Mouse (Mus musculus): ENCODE results near the gene Olfr92.
A peak's percentile ranks its signal among the peaks of the same experiment; 100 is the strongest.
"Not testable (repeated sequence)": the region's sequence is repeated elsewhere in the genome, so short reads cannot be mapped to it uniquely, and the experiment has no call there.

Gene Olfr92

DNA sequence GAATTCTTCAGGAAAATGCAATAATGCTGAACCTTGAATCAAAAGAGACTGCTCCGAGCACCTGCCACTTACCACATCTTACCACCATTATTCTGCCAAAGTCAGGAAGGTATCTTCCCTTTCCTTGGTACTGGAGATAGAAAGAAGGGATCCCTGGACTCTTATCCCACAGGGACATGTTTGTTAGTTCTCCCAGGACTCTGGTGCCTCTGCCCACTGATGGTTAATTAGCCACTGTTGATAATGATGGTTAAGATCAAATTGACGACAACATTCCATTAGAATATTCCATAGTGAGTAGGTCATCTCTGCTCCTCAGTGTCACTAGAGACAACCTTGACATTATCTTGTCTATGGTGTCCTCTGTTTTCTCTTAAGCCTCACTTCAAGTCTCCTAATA is at the start of gene Olfr92:
Olfr92 (minus strand) TSS at position 101 of the 400 bp plus-strand sequence.
- no peak for DNase-seq (ENCODE audit: low spot score in 2 of 2)

DNA sequence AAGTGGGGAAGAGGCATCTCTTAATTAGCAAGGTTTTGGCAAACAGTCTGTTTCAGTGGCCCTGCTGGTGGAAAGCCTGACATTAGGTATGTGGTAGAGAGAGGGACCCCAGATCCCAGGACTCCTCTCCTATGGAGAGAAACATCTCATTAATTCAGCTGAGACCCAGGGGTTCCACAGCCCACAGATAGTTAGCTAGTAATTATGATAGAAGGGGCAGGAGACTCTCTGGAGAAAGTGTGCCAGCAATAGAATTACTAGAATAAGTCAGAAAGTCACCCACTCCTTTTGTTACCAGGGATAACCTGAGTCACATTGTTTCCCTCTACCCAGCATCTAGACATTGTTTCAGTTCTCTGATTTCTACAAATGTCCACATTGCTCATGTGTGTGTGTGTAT is 41.5 kb upstream of the Olfr92 start, which contains the start of gene Olfr93:
Olfr93 (minus strand) TSS at position 101 of the 400 bp plus-strand sequence.
- DNase-seq (ENCODE audit: low spot score in 2 of 2) = no peak

DNA sequence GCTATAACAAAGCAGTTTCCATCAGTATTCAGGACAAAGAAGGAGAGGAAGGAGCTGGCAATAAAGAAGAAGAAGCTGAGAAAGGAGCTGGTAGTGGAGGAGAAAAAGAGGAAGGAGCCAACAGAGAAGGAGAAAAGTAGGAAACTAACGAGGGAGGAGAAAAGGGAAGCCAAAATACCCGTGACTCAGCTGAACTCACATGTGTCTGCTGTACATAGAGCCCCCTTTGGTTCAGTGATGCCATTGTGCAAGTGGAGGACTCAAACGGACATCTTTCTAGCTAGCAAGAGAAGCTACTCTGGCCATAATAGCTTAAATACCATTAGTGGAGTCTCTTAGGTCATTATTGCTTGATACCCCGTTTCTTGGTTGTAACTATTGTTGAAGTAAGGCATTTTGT is 11.5 kb upstream of the Olfr92 start:
- not testable (repeated sequence) for DNase-seq (ENCODE audit: low spot score in 2 of 2)

DNA sequence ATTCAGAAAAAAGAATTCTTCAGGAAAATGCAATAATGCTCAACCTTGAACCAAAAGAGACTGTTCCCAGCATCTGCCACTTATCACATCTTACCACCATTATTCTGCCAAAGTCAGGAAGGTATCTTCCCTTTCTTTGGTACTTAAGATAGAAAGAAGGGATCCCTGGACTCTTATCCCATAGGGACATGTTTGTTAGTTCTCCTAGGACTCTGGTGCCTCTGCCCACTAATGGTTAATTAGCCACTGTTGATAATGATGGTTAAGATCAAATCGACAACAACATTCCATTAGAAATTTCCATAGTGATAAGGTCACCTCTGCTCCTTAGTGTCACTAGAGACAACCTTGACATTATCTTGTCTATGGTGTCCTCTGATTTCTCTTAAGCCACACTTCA is 21.7 kb downstream of the Olfr92 start, which contains the start of gene Olfr91:
Olfr91 (minus strand) TSS at position 101 of the 400 bp plus-strand sequence.
- DNase-seq (ENCODE audit: low spot score in 2 of 2) = no peak

DNA sequence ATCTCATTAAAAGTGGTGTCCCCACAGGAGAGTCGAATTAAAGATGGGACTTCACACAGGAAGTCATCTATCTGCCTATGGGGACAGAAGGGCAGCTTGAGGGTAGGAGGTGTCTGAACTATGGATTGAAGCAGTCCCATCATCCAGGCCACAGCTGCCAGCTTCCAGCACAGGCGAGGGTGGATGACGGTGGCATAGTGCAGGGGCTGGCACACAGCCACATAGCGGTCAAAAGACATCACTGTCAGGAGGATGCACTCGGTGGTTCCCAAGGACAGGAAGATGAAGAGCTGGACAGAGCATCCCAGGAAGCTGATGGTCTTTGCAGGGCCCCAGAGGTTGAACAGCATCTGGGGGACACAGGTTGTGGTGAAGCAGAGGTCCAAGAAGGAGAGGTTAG is 26.6 kb downstream of the Olfr92 start:
- DNase-seq (ENCODE audit: low spot score in 2 of 2) = no peak

DNA sequence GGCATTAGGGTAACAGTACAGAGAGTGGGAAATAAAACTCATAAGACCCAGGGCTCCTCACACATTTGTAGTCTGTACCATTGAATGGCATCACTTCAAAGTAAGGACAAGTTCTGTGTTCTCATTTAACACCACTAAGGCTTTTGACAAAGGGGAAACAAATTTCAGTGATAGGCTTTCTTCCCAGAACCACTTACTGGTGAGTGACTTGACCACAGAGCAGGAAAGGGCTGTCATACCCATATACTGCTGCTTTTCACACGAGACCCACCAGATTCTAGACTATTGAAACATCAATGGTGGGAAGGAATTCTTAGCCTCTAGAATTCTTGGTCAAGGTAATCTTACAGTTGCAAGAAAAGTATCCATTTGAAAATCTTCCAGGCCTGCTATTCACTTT is 27.7 kb downstream of the Olfr92 start:
- DNase-seq (ENCODE audit: low spot score in 2 of 2) = no peak

DNA sequence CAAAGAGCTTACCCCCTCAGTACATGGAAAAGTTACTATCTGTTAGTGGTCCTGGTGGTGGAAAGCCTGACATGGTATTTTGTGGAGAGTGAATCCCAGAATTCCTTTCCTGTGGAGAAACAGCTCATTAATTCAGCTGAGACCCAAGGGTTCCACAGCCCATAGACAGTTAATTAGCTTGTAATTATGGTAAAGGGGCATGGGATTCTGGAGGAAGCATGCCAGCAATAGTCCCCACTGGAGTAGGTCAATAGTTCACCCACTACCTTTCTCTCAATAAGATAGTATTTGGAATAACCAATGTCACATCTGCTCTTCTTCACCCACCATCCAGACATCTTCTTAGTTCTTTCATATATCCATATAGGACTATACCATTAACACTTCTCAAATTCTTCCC is 31.5 kb downstream of the Olfr92 start, which contains the start of gene Olfr90:
Olfr90 (minus strand) TSS at position 101 of the 400 bp plus-strand sequence.
- DNase-seq (ENCODE audit: low spot score in 2 of 2) = no peak

DNA sequence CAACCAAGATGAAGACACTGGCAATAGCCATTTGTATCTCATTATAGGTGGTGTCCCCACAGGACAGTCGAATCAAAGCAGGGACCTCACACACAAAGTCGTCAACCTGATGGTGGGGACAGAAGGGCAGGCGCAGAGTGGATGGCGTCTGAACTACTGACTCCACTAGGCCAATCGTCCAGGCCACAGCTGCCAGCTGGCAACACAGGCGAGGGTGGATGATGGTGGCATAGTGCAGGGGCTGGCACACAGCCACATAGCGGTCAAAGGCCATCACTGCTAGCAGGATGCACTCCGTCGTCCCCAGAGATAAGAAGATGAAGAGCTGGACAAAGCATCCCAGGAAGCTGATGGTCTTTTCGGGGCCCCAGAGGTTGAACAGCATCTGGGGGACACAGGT is 34.3 kb downstream of the Olfr92 start:
- DNase-seq (ENCODE audit: low spot score in 2 of 2) = peak in 1 of 2 experiments; percentile 1

DNA sequence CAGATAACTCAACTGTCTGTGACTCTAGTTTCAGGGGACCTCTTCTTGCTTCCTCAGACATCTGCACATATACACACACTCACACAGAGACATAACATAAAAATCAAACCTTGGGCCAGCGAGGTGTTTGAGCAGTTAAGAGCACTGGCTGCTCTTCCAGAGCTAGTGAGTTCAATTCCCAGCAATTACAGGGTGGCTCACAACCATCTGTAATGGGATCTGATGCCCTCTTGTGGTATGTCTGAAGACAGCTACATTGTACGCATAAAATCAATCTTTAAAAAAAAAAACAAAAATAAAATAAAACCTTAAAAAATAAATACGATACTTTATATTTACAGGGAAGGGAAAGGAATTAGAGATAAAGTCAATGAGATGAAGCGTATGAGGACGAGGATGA is 35.3 kb downstream of the Olfr92 start:
- no peak for DNase-seq (ENCODE audit: low spot score in 2 of 2)

DNA sequence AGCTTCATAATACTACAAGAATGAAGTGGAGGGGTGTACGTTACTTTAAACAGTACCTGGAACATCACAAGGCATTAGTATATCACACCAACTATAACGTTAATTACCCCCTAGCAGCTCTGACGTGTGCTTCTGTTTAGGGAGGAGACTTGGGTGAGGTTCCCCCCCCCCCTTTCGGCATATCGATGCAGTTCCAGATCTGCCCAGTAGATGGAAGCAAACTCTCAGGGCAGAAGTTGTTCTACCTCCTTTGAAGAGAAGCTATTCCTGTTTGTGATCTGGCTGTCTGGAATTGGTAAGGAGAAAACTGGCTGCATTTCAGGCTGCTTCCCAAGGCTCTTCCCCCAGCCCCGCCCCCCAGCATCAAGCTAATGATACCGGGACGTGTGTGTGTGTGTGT is 36.6 kb downstream of the Olfr92 start:
- DNase-seq (ENCODE audit: low spot score in 2 of 2) = no peak

DNA sequence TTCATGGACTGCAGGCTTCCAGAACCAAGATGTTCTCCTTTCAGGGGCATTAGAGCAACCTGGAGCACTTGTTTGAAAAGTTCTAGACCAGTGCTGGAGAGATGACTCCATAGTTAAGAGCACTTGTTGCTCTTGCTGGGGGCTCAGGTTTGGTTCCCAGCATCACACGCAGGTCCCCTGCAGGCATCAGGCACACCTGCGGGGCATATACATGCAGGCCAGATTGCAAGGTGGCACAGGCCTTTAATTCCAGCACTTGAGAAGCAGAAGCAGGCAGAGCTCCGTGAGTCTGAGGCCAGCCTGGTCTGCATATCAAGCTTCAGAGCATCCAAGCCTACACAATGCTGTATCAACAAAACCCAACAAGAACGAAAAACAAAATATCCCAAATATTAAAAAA is 38.2 kb downstream of the Olfr92 start:
- no peak for DNase-seq (ENCODE audit: low spot score in 2 of 2)

DNA sequence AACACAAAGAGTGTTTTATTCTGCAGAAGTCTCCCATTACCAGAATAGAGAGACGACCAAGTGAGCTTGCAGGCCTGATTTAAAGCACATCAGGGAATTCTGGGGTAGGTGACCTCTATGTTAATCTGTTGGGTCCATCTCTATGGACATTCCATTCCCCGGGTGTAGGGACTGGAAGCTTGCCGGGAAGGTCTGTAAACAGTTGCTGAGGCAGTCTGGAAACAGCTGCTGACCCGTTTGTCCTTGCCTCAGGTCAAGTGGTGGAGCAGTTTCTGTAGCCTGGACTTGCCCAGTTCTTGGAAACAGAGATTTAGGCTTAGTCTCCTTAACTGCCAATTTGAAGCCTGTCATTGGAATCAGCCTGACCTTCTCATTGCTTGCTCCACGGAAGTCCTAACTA is 39.8 kb downstream of the Olfr92 start:
- DNase-seq (ENCODE audit: low spot score in 2 of 2) = no peak

DNA sequence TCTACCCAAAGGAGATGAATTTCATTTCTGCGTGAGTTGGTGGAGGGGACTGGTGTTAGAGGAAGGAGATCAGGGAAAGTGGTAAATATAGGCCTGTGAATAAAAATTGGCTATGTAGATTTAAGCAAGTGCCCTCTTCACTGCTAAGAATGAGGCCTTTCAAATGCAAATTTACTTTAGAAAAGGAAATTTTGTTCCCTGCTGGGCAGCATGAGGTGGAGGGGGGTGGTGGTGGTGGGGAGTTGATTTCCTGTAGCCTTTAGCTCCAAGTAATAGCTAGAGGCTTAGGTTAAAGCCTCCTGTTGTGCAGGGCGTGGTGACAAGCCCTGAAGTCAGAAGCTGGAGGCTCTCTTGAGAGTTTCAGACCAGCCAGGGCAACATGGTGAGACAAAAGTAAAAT is 40.9 kb downstream of the Olfr92 start:
- DNase-seq (ENCODE audit: low spot score in 2 of 2) = no peak

DNA sequence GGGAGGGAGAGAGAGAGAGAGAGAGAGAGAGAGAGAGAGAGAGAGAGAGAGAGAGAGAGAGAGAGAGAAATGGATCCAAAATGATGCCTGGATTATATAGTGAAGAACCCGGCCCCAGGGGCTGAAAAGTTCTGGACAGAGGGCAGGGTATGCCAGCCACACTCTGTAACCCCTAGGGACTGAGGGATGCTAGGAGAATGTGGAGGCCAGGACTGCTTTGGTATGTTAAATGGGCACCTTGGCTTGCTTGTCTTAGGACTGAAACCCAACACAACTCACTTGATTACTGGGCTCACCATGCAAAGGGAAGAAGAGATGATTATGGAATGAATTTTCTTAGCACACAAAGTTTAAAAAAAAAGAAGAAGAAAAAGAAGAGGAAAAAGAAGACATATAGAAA is 41.7 kb downstream of the Olfr92 start:
- DNase-seq (ENCODE audit: low spot score in 2 of 2) = no peak

DNA sequence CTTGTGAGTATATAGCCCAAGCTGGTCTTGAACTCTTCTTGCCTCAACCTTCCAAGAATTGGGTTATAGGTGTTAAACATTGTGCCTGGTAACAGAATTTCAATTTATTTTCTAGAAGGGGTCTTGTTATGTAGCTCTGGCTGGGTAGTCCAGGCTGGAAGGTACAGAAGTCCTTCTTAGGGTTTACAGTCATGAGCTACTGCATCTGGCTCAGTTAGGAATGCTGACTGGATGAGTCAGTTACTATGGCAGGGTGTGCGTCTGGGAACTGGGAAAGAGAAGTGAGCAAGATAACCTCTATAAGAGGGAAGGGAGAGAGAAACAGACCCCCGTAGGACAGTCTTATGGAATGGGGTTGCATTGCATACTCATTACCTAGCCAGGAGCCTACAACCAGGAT is 44.1 kb downstream of the Olfr92 start:
- DNase-seq (ENCODE audit: low spot score in 2 of 2) = no peak

DNA sequence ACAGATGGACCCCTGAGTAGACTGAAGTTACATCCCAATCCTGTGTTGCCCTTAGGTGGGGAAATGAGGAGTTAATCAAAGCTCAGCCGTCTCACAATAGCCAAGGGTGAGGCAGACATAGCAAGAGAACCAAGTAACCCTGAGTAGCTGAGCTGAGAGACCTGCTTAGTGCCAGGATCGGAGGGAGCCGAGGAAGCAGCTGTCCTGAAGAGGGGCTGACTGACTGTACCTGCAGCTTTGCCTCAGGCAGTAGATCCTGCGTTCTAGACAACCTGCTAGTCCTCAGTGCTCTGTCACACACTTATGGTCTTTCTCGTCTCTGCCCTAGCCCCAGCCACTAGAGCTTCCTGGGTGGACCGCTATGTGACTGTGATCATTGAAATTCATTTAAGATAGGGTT is 44.7 kb downstream of the Olfr92 start:
- DNase-seq (ENCODE audit: low spot score in 2 of 2) = no peak

DNA sequence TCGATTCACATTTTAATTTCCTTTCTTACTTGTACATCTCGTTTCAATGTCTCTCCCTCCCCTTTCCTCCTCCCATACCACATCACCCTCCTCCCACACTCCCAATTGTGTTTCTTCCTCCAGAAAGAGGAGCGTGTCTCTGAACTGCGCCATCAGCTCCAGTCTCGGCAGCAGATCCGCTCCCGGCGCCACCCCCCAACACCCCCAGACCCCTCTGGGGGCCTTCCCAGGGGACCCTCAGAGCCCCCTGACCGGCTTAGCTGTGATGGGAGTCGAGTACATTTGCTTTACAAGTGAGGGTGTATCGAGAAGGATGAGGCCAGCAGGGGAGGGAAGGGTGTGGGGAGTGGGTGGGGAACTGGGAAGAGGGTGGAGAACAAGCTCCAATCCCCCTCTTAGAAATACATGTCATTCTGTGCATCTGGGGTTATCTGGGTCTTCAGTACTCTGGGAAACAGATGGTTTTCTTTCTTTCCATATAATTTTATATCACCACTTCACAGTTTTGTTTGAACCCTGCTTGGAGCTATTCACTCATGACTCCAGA is 47.1 kb downstream of the Olfr92 start:
- DNase-seq (ENCODE audit: low spot score in 2 of 2) = no peak

DNA sequence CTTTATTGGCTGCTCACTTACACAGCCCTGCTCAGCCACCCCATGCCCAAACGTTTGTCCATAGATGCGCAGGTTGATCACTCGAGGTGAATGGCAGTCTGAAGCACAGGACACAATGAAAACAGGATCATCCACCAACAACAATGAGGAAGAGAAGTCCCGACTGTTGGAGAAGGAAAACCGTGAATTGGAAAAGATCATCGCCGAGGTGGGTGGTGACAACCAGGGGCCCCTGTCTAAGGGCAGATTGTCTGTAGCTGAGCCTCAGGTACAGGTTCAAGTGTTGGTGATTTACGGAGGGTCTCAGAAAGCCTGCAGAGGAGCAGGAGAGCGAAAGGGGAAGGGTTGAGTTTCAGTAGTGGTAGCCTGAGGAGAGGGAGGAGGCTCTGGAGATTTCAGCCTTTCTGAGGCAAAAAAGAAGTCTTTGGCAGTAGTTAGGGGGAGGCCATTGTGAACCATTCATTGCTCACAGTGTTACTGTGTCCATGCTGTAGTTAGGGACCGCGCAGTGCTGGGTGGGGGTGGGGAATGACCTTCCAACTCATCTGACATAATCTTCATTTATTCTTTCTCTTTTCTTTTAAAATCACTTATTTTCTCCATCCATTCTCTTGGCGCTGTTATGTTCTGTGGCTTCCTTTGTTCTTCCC is 47.7 kb downstream of the Olfr92 start:
- DNase-seq (ENCODE audit: low spot score in 2 of 2) = no peak

DNA sequence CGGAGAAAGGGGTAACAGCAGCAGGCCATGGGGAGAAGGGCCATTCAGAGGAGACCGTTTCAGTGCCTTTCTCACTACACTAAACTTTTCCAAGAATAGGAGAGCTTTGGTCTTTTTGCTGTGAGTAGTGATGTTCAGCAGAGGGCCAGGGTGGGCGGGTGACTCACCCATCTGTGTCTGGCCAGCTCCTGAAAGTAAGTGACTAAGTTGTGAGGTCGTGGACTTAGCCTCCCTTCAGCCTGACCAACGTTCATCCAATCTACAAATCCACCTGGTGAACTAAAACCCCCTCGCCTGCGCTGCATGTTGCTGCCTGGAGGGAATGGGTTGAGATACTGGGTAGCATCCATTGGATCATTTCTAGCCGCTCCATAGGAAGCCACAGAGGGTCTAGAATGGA is 49.8 kb downstream of the Olfr92 start:
- DNase-seq (ENCODE audit: low spot score in 2 of 2) = no peak

DNA sequence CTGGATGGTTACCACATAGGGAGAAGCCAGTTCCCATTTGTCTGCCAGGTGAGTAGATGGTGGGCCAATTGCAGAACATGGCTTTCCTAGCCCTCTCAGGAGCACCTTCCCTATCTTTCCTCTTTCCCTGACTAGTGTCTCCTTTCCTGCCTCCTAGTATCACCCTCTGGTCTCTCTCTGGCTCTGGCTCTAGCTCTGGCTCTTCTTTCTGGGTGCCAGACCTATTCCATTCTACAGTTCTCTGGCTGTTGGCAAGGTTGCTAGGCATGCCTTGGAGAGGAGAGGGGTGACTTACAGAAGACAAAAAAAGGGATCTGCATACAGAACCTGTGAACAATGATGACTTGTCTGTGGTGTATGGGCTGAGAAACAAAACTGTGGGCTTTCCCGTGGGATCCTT is 52.0 kb downstream of the Olfr92 start:
- no peak for DNase-seq (ENCODE audit: low spot score in 2 of 2)

DNA sequence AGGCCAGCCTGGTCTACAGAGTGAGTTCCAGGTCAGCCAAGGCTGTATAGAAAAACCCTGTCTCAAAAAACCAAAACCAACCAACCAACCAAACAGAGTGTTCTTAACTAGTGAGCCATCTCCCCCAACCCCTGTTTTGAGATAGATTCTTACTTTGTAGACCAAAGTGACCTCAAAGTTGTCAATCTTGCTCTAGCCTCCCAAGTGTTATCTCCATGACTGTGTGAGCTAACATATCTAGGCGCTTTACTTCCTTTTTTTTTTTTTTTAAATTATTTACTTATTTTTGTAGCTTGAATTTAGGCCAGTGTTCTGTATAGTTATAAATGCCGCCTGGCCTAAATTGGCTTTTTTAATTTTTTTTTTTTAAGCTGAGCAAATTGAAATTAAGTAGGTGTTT is 53.9 kb downstream of the Olfr92 start:
- no peak for DNase-seq (ENCODE audit: low spot score in 2 of 2)

DNA sequence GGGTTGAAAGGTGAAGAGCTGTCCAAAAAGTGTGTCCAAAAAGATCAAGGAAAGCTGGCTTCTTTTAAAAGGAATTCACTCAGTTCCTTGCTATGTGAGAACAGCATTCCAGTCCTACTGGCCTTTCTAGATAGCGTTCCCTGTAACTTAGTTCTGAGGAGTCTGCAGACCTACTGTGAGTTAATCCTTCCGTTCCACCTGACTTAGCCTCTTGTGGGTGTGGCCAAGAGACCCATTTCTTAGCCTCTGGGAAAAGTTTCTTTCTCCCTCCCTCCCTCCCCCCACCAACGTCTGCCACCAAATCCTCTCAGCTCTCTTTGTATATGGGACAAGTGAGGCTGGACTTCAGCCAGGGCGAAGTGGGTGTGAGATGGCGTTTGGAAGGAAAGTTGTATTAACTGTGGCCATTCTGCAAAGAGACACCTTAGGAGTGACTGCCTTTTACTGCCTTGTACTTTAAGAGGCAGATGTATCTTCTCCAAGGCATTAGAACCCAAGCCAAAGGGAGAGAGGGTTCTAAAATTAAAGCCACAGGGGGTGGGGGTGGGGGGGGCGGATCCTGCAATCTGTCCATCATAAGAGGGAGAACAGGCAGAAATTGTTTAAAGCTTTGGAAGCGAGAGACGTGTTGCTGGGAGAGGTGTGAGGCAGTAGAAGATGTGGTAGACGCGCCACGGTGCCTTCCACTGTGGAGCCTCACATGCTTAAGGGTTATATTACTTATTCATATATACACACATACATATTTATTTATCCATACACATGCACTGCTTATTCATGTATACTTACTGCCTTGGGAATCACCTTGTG is 56.0 kb downstream of the Olfr92 start:
- no peak for DNase-seq (ENCODE audit: low spot score in 2 of 2)

DNA sequence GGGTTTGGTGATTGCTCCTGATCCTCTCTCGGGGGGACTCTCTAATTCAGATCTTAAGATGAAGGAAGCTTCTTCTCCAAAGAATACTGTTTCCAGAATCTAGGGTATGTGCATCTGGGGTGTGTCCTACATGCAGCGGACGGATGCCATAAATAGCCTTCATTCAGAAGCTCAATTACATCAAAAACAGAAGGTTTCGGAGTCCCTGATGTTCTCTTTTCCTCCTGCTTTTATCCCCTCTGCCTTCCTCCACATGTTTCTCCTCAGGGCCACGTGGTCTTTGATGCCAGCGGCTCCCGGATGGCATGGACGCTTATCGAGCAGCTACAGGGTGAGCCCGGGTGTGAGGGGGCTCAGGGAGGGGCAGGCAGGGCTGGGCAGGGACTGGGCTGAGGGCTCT is 56.8 kb downstream of the Olfr92 start:
- no peak for DNase-seq (ENCODE audit: low spot score in 2 of 2)
